Mouse (Mus musculus): ENCODE data around the gene Arl2bp. TPM values are rescaled to one million over a fixed set of nuclear protein-coding genes. Genes with fewer than 3 reads are reported as not detected.

The Arl2bp gene
- polyA plus RNA-seq, 1 experiment: 443 TPM

GRCm38 (mm10) chr8:94646165-94646564 is 20.2 kb upstream of the Arl2bp start:
- Histone ChIP-seq H3K27ac (ENCODE audit: control insufficient read depth, insufficient read depth, low read depth, low read length) (no peak overlapping the region), H3K4me3 (ENCODE audit: control insufficient read depth, low read depth, low read length) (no peak overlapping the region), H3K27me3 (ENCODE audit: control insufficient read depth, insufficient read depth, low read length) (no peaks in the 10 kb centered on the region), H3K4me1 (ENCODE audit: control insufficient read depth, insufficient read depth, low read length) (no peaks in the 10 kb centered on the region), H3K36me3 (ENCODE audit: control insufficient read depth, insufficient read depth, low read length) (0 out of 2 replicates have a peak, but pooled peaks cover 1% of the 10 kb centered on the region)
- TF ChIP-seq CTCF (IDR thresholded peaks at IDR 0.05; ENCODE audit: control insufficient read depth, insufficient read depth, insufficient replicate concordance, low read depth, low read length): no peak
- no peak for TF ChIP-seq POLR2A (IDR thresholded peaks at IDR 0.05; ENCODE audit: control insufficient read depth, low read depth, low read length)

DNA sequence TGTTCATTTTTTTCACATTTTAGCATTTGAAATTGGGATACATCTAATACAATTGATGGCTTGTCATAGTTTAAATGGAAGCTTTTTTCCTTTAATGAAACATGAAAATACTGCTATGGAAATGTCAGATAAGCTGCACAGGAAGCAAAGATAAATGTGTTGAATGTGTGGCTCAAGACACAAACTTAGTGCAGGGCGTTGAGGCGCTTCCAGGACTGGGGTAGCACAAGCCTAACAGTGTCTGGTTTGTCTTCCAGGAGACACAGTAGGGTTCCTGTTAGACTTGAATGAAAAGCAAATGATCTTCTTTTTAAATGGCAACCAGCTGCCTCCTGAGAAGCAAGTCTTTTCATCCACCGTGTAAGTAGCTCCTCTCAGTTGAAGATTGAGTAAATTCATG is 16.9 kb upstream of the Arl2bp start:
- H3K4me1 ChIP-seq (ENCODE audit: control insufficient read depth, insufficient read depth, low read length): no peaks in the 10 kb centered on the region
- H3K4me3 ChIP-seq (ENCODE audit: control insufficient read depth, low read depth, low read length): no peak overlapping the region
- peaks cover 3% of the 10 kb centered on the region; the same call in 1 of the 2 replicates for H3K36me3 ChIP-seq (ENCODE audit: control insufficient read depth, insufficient read depth, low read length)
- no peak for TF ChIP-seq CTCF (IDR thresholded peaks at IDR 0.05; ENCODE audit: control insufficient read depth, insufficient read depth, insufficient replicate concordance, low read depth, low read length)
- no peak for TF ChIP-seq POLR2A (IDR thresholded peaks at IDR 0.05; ENCODE audit: control insufficient read depth, low read depth, low read length)
- no peaks in the 10 kb centered on the region for H3K27me3 ChIP-seq (ENCODE audit: control insufficient read depth, insufficient read depth, low read length)
- H3K27ac ChIP-seq (ENCODE audit: control insufficient read depth, insufficient read depth, low read depth, low read length): no peak overlapping the region

- Histone ChIP-seq H3K4me1 (ENCODE audit: control insufficient read depth, insufficient read depth, low read length) (no peaks in the 10 kb centered on the region), H3K27ac (ENCODE audit: control insufficient read depth, insufficient read depth, low read depth, low read length) (no peak overlapping the region), H3K27me3 (ENCODE audit: control insufficient read depth, insufficient read depth, low read length) (no peaks in the 10 kb centered on the region), H3K36me3 (ENCODE audit: control insufficient read depth, insufficient read depth, low read length) (peaks cover 1% of the 10 kb centered on the region; the same call in 1 of the 2 replicates), H3K4me3 (ENCODE audit: control insufficient read depth, low read depth, low read length) (no peak overlapping the region)
- TF ChIP-seq CTCF (IDR thresholded peaks at IDR 0.05; ENCODE audit: control insufficient read depth, insufficient read depth, insufficient replicate concordance, low read depth, low read length) (no peak), POLR2A (IDR thresholded peaks at IDR 0.05; ENCODE audit: control insufficient read depth, low read depth, low read length) (no peak)
Observed at GRCm38 (mm10) chr8:94652951-94653350, 13.4 kb upstream of the Arl2bp start.

- Histone ChIP-seq H3K4me1 (ENCODE audit: control insufficient read depth, insufficient read depth, low read length) (no peaks in the 10 kb centered on the region), H3K27ac (ENCODE audit: control insufficient read depth, insufficient read depth, low read depth, low read length) (no peak overlapping the region), H3K27me3 (ENCODE audit: control insufficient read depth, insufficient read depth, low read length) (no peaks in the 10 kb centered on the region), H3K36me3 (ENCODE audit: control insufficient read depth, insufficient read depth, low read length) (peaks cover 1% of the 10 kb centered on the region; the same call in 1 of the 2 replicates), H3K4me3 (ENCODE audit: control insufficient read depth, low read depth, low read length) (no peak overlapping the region)
- TF ChIP-seq CTCF (IDR thresholded peaks at IDR 0.05; ENCODE audit: control insufficient read depth, insufficient read depth, insufficient replicate concordance, low read depth, low read length) (no peak), POLR2A (IDR thresholded peaks at IDR 0.05; ENCODE audit: control insufficient read depth, low read depth, low read length) (no peak)
Observed at GRCm38 (mm10) chr8:94654994-94655393, 11.4 kb upstream of the Arl2bp start.

- peak overlapping the region; percentile 8 for H3K4me3 ChIP-seq (ENCODE audit: control insufficient read depth, low read depth, low read length)
- H3K27ac ChIP-seq (ENCODE audit: control insufficient read depth, insufficient read depth, low read depth, low read length): no peak overlapping the region
- peaks cover 1% of the 10 kb centered on the region; the same call in 1 of the 2 replicates for H3K36me3 ChIP-seq (ENCODE audit: control insufficient read depth, insufficient read depth, low read length)
- TF ChIP-seq CTCF (IDR thresholded peaks at IDR 0.05; ENCODE audit: control insufficient read depth, insufficient read depth, insufficient replicate concordance, low read depth, low read length) (no peak), POLR2A (IDR thresholded peaks at IDR 0.05; ENCODE audit: control insufficient read depth, low read depth, low read length) (no peak)
- no peaks in the 10 kb centered on the region for H3K27me3 ChIP-seq (ENCODE audit: control insufficient read depth, insufficient read depth, low read length)
- no peaks in the 10 kb centered on the region for H3K4me1 ChIP-seq (ENCODE audit: control insufficient read depth, insufficient read depth, low read length)
Observed at GRCm38 (mm10) chr8:94658031-94658430, 8.4 kb upstream of the Arl2bp start.

DNA sequence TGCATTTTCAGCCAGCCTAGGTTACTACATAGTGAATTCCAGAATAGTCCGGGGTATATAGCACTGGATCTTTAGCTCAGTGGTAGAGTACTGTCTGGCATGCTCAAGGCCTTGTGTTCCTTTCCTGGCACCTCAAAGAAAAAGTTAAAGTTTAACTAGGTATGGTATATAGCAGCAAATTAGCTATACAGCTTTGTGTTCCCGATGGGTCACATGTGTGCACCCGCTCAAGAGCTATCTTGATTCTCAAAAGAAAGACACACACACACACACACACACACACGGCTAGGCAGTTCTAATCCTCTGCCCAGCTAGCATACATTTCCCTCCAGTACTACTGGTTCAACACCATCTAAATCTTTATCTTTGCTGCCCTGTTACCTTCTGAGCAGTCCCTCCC is 6.0 kb upstream of the Arl2bp start:
- Histone ChIP-seq H3K4me1 (ENCODE audit: control insufficient read depth, insufficient read depth, low read length) (no peaks in the 10 kb centered on the region), H3K27me3 (ENCODE audit: control insufficient read depth, insufficient read depth, low read length) (no peaks in the 10 kb centered on the region), H3K27ac (ENCODE audit: control insufficient read depth, insufficient read depth, low read depth, low read length) (no peak overlapping the region), H3K36me3 (ENCODE audit: control insufficient read depth, insufficient read depth, low read length) (no peaks in the 10 kb centered on the region; the same call in 1 of the 2 replicates), H3K4me3 (ENCODE audit: control insufficient read depth, low read depth, low read length) (no peak overlapping the region)
- TF ChIP-seq POLR2A (IDR thresholded peaks at IDR 0.05; ENCODE audit: control insufficient read depth, low read depth, low read length) (no peak), CTCF (IDR thresholded peaks at IDR 0.05; ENCODE audit: control insufficient read depth, insufficient read depth, insufficient replicate concordance, low read depth, low read length) (no peak)

GRCm38 (mm10) chr8:94664722-94665121 is 1.7 kb upstream of the Arl2bp start:
- H3K4me1 ChIP-seq (ENCODE audit: control insufficient read depth, insufficient read depth, low read length): no peaks in the 10 kb centered on the region
- no peak overlapping the region for H3K27ac ChIP-seq (ENCODE audit: control insufficient read depth, insufficient read depth, low read depth, low read length)
- peaks cover 1% of the 10 kb centered on the region; the same call in 1 of the 2 replicates for H3K36me3 ChIP-seq (ENCODE audit: control insufficient read depth, insufficient read depth, low read length)
- H3K27me3 ChIP-seq (ENCODE audit: control insufficient read depth, insufficient read depth, low read length): no peaks in the 10 kb centered on the region
- TF ChIP-seq POLR2A (IDR thresholded peaks at IDR 0.05; ENCODE audit: control insufficient read depth, low read depth, low read length) (no peak), CTCF (IDR thresholded peaks at IDR 0.05; ENCODE audit: control insufficient read depth, insufficient read depth, insufficient replicate concordance, low read depth, low read length) (no peak)
- H3K4me3 ChIP-seq (ENCODE audit: control insufficient read depth, low read depth, low read length): peak overlapping the region; percentile 14

GRCm38 (mm10) chr8:94674384-94674783 is 8.0 kb downstream of the Arl2bp start:
- no peaks in the 10 kb centered on the region; the same call in none of the 2 replicates for H3K36me3 ChIP-seq (ENCODE audit: control insufficient read depth, insufficient read depth, low read length)
- H3K27ac ChIP-seq (ENCODE audit: control insufficient read depth, insufficient read depth, low read depth, low read length): no peak overlapping the region
- no peaks in the 10 kb centered on the region for H3K27me3 ChIP-seq (ENCODE audit: control insufficient read depth, insufficient read depth, low read length)
- no peaks in the 10 kb centered on the region for H3K4me1 ChIP-seq (ENCODE audit: control insufficient read depth, insufficient read depth, low read length)
- TF ChIP-seq CTCF (IDR thresholded peaks at IDR 0.05; ENCODE audit: control insufficient read depth, insufficient read depth, insufficient replicate concordance, low read depth, low read length) (no peak), POLR2A (IDR thresholded peaks at IDR 0.05; ENCODE audit: control insufficient read depth, low read depth, low read length) (no peak)
- no peak overlapping the region for H3K4me3 ChIP-seq (ENCODE audit: control insufficient read depth, low read depth, low read length)

Measured in testis, adult 2 months (tissue).